Mouse (Mus musculus) lung, postnatal 0 days (tissue): ENCODE data around the gene Mon1a.

Experiments
- CTCF ChIP-seq: IDR thresholded peaks from 2 replicates; pipeline ENCODE4 v1.5.1; 2016; ENCODE audit warnings: antibody characterized with exemption, mild to moderate bottlenecking
- EP300 ChIP-seq: IDR thresholded peaks from 2 replicates; pipeline ENCODE4 v1.6.1; 2016; ENCODE audit warnings: antibody characterized with exemption, mild to moderate bottlenecking, control low read depth

GRCm38 (mm10) chr9:107949184-107949921 is 61.4 kb downstream of the Mon1a start:
- TF ChIP-seq CTCF (no peak), EP300 (no peak)
